Mouse (Mus musculus) stomach, adult 2 months (tissue): ENCODE data around the gene Gm20888. TPM values are rescaled to one million over a fixed set of nuclear protein-coding genes. Genes with fewer than 3 reads are reported as not detected.

Experiments used
- polyA plus RNA-seq: library from polyadenylated mRNA; depleted of rRNA; stranded (reverse); fragments of >200 nt; gene quantifications from 2 replicates; pipeline ENCODE4 v1.2.3, GENCODE M21; 2012; rRNA removed

Gm20888 gene
- polyA plus RNA-seq = not detected in 2 replicates

GRCm38 (mm10) chrY:70441582-70441981 is at the start of gene Gm20888:
Gm20888 (plus strand) TSS chrY:70441882.

Other genes with a start within 250 kb of the Gm20888 start
- gene Gm21118, start 168.2 kb upstream of the Gm20888 start, polyA plus RNA-seq = not detected in 2 replicates
- gene Gm29423, start 138.6 kb upstream of the Gm20888 start, polyA plus RNA-seq = not detected in 2 replicates
- not detected in 2 replicates for gene Gm29644, start 138.5 kb upstream of the Gm20888 start, polyA plus RNA-seq